Mouse (Mus musculus): ENCODE measurements around the gene Pik3cg. TPM values are rescaled to one million over a fixed set of nuclear protein-coding genes. Genes with fewer than 3 reads are reported as not detected.

Pik3cg gene
- polyA plus RNA-seq, 1 experiment from 2014 or later, result 3.3 TPM

DNA sequence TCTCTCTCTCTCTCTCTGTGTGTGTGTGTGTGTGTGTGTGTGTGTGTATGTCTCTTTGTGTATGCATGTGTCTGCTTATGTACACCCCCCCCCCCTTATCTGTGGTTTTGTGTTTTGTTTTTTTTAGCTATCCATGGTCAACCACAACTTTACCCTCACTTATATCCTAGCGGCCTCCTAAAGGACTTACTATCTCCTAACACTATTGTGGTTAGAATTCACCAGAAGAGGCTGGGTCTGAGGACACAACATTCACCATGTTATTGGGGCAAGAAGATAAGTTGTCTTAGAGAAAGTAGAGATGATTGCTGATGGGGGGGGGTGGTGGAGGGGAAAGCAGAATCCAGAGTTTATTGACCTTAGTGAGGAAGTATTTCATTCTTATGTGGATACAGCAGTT lies 15.2 kb upstream of the Pik3cg start:
- no peaks in the 10 kb centered on the region for H3K4me1 ChIP-seq (replicated peaks)
- no peak overlapping the region for H3K4me3 ChIP-seq (replicated peaks)
- H3K27ac ChIP-seq (replicated peaks), result no peak overlapping the region
- H3K9ac ChIP-seq, result no peak overlapping the region
- WGBS (ENCODE audit: insufficient replicate concordance), result 11% methylated on average over 1 of the region's 1 CpGs
- H3K27me3 ChIP-seq, result peaks cover 10% of the 10 kb centered on the region; the same call in 1 of the 2 replicates
- H3K4me2 ChIP-seq, result no peak overlapping the region
- H3K36me3 ChIP-seq (replicated peaks), result no peaks in the 10 kb centered on the region
- no peaks in the 10 kb centered on the region for H3K9me3 ChIP-seq (replicated peaks)
- no peak for ATAC-seq (ENCODE audit: insufficient read depth)

GRCm38 (mm10) chr12:32222758-32223385 lies 14.4 kb upstream of the Pik3cg start:
- WGBS (ENCODE audit: insufficient replicate concordance), result 64% methylated on average over 7 of the region's 7 CpGs

GRCm38 (mm10) chr12:32220387-32220786 lies 11.9 kb upstream of the Pik3cg start:
- no peaks in the 10 kb centered on the region for H3K9me3 ChIP-seq (replicated peaks)
- H3K4me1 ChIP-seq (replicated peaks), result no peaks in the 10 kb centered on the region
- no peak overlapping the region for H3K9ac ChIP-seq
- H3K27me3 ChIP-seq, result 0 out of 2 replicates have a peak, but pooled peaks cover 5% of the 10 kb centered on the region
- ATAC-seq (ENCODE audit: insufficient read depth), result no peak
- H3K27ac ChIP-seq (replicated peaks), result no peak overlapping the region
- no peak overlapping the region for H3K4me2 ChIP-seq
- H3K36me3 ChIP-seq (replicated peaks), result no peaks in the 10 kb centered on the region
- no peak overlapping the region for H3K4me3 ChIP-seq (replicated peaks)
- 54% methylated on average over 1 of the region's 1 CpGs for WGBS (ENCODE audit: insufficient replicate concordance)

More at GRCm38 (mm10) chr12:32222758-32223385, 14.4 kb upstream of the Pik3cg start:
- no peak overlapping the region for H3K4me2 ChIP-seq
- H3K27ac ChIP-seq (replicated peaks), result no peak overlapping the region
- no peak overlapping the region for H3K9ac ChIP-seq
- ATAC-seq (ENCODE audit: insufficient read depth), result no peak
- no peaks in the 10 kb centered on the region for H3K36me3 ChIP-seq (replicated peaks)
- H3K4me3 ChIP-seq (replicated peaks), result no peak overlapping the region
- peaks cover 10% of the 10 kb centered on the region; the same call in 1 of the 2 replicates for H3K27me3 ChIP-seq
- no peaks in the 10 kb centered on the region for H3K4me1 ChIP-seq (replicated peaks)
- no peaks in the 10 kb centered on the region for H3K9me3 ChIP-seq (replicated peaks)

DNA sequence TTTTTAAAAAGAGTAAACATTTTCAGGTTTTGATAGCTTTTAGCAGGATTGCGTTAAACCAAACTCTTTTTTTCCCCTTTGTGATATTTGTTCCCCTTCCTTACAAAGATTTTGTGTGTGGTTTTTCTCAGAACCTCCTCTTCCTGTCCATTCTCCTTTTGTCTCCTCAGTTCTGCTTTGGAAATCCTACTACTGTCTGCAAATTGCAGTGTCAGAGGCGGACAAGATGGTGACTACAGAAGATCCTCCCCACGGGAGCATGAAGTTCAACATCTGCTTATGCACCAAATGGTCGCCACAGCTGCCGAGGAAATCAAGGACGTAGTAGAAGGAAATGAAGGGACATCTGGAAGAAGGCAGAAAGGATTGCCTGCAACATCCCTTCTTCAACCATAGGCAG lies 6.7 kb upstream of the Pik3cg start:
- H3K27me3 ChIP-seq, result no peaks in the 10 kb centered on the region
- no peaks in the 10 kb centered on the region for H3K36me3 ChIP-seq (replicated peaks)
- ATAC-seq (ENCODE audit: insufficient read depth), result no peak
- no peak overlapping the region for H3K27ac ChIP-seq (replicated peaks)
- no peaks in the 10 kb centered on the region for H3K9me3 ChIP-seq (replicated peaks)
- no peak overlapping the region for H3K9ac ChIP-seq
- H3K4me3 ChIP-seq (replicated peaks), result no peak overlapping the region
- 30% methylated on average over 6 of the region's 6 CpGs for WGBS (ENCODE audit: insufficient replicate concordance)
- H3K4me1 ChIP-seq (replicated peaks), result no peaks in the 10 kb centered on the region
- no peak overlapping the region for H3K4me2 ChIP-seq

DNA sequence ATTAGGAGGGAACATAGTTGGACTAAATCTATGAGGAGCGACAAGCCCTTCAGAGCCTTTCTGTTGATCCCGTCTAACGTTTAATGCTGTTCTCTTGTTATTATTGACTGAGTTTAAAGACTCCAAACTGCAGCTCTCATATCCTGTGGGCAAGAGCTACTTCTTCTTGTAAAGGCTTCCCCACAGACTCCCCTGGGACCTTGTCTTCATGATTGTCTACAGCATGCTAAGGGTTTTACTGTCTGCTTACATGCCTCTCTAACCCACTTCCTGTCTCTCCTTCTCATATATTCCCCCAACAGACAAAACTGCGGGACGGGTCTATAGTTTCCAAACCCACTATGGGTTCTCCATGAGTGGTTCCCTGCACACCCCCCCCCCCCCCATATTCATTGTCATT lies 4.2 kb upstream of the Pik3cg start:
- no peak overlapping the region for H3K4me3 ChIP-seq (replicated peaks)
- no peak overlapping the region for H3K27ac ChIP-seq (replicated peaks)
- H3K9me3 ChIP-seq (replicated peaks), result no peaks in the 10 kb centered on the region
- no peaks in the 10 kb centered on the region for H3K27me3 ChIP-seq
- WGBS (ENCODE audit: insufficient replicate concordance), result 43% methylated on average over 5 of the region's 5 CpGs
- no peaks in the 10 kb centered on the region for H3K36me3 ChIP-seq (replicated peaks)
- H3K9ac ChIP-seq, result no peak overlapping the region
- no peak overlapping the region for H3K4me2 ChIP-seq
- ATAC-seq (ENCODE audit: insufficient read depth), result no peak
- peaks cover 19% of the 10 kb centered on the region for H3K4me1 ChIP-seq (replicated peaks)

DNA sequence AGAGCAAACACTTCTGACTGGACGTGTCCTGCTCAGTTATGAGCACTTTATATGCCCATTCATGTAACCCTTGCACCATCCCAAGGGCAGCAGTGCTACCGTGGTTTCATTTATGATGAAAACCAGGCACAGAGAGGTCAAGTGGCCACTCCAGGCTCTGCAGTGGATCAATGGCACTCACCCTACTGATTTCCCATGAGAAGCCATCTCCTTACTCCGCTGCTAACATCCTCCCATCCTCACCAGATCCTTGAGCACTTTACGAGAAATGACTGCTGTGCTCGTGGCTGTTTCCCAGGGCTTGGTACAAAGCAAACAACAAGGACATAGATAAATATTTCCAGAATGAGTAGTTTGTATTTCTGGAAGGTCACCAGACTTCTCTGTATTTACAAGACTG lies 3.7 kb upstream of the Pik3cg start:
- H3K4me1 ChIP-seq (replicated peaks), result peaks cover 19% of the 10 kb centered on the region
- no peak overlapping the region for H3K9ac ChIP-seq
- H3K9me3 ChIP-seq (replicated peaks), result no peaks in the 10 kb centered on the region
- no peaks in the 10 kb centered on the region for H3K27me3 ChIP-seq
- WGBS (ENCODE audit: insufficient replicate concordance), result 68% methylated on average over 5 of the region's 5 CpGs
- no peak overlapping the region for H3K4me2 ChIP-seq
- H3K27ac ChIP-seq (replicated peaks), result no peak overlapping the region
- ATAC-seq (ENCODE audit: insufficient read depth), result no peak
- no peak overlapping the region for H3K4me3 ChIP-seq (replicated peaks)
- H3K36me3 ChIP-seq (replicated peaks), result no peaks in the 10 kb centered on the region

DNA sequence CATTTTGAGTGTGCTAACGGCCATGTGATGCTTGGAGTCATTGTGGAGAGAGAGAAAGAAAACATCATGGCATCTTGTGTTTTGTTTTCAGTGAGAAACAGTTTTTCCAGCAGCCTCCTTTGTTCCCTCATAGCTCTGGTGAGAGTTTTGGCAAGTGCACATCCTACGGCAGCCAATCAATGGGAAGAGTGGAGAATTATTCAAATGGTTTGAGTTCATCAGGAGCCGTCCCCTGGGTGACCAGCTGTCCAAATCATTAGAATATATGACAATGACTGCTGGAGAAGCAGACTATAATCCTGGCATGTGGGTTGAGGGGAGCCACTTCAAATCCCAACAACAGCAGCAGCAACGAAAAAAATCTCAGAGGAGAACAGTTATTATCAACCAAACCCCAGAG lies 2.8 kb upstream of the Pik3cg start:
- H3K27me3 ChIP-seq, result no peaks in the 10 kb centered on the region
- H3K36me3 ChIP-seq (replicated peaks), result no peaks in the 10 kb centered on the region
- no peaks in the 10 kb centered on the region for H3K9me3 ChIP-seq (replicated peaks)
- H3K9ac ChIP-seq, result no peak overlapping the region
- no peak overlapping the region for H3K4me2 ChIP-seq
- H3K4me1 ChIP-seq (replicated peaks), result peaks cover 24% of the 10 kb centered on the region
- no peak for ATAC-seq (ENCODE audit: insufficient read depth)
- no peak overlapping the region for H3K27ac ChIP-seq (replicated peaks)
- WGBS (ENCODE audit: insufficient replicate concordance), result 69% methylated on average over 4 of the region's 4 CpGs
- no peak overlapping the region for H3K4me3 ChIP-seq (replicated peaks)

DNA sequence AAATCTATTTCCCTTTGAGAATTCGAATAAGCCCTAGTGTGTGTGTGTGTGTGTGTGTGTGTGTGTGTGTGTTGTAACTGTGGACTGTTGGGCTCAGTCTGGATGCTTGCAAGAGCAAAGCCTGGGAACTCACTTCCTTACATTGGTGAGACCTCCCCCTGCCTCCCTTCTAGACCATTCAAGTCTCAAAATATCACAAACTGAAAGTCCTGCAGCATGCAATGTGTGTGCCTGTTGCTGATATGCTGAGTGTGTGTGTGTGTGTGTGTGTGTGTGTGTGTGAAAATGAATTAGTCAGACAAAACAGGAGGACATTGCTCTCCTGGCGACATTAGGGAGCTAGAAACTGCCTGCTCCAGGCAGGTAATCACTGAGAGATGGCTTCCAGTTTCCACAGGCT lies 492 bp upstream of the Pik3cg start:
- Histone ChIP-seq H3K36me3 (replicated peaks) (peaks cover 11% of the 10 kb centered on the region), H3K27me3 (no peaks in the 10 kb centered on the region), H3K4me2 (peak overlapping the region; percentile 78), H3K27ac (replicated peaks) (peak overlapping the region; percentile 76), H3K4me3 (replicated peaks) (peak overlapping the region; percentile 62), H3K4me1 (replicated peaks) (peaks cover 24% of the 10 kb centered on the region), H3K9ac (peak overlapping the region; percentile 55; the same call in 1 of the 2 replicates), H3K9me3 (replicated peaks) (no peaks in the 10 kb centered on the region)
- peak; percentile 57; the same call in 1 of the 2 replicates for ATAC-seq (ENCODE audit: insufficient read depth)
- 9% methylated on average over 2 of the region's 2 CpGs for WGBS (ENCODE audit: insufficient replicate concordance)

DNA sequence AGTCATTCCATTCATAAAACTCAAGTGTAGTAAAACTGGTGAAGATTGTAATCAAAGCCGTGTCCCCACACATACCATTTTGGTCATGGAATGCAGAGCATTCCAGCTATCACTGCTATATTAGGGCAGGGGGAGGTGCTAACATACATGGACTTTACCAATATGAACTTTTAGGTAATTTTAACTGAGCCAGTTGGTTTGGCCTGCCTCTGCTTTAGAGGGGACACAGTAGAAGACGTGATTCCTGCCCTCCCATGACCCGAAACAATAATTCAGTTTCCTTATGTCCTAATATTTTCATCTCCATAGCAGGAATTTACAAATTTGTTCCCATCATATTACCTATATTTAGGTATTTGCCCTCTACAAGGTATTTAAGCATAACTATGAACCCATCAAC lies 1.3 kb downstream of the Pik3cg start:
- Histone ChIP-seq H3K4me1 (replicated peaks) (peaks cover 24% of the 10 kb centered on the region), H3K27me3 (no peaks in the 10 kb centered on the region), H3K4me3 (replicated peaks) (peak overlapping the region; percentile 12; the same call in 1 of the 2 replicates), H3K9ac (no peak overlapping the region), H3K4me2 (peak overlapping the region; percentile 21), H3K27ac (replicated peaks) (no peak overlapping the region), H3K36me3 (replicated peaks) (peaks cover 11% of the 10 kb centered on the region), H3K9me3 (replicated peaks) (no peaks in the 10 kb centered on the region)
- 42% methylated on average over 3 of the region's 3 CpGs for WGBS (ENCODE audit: insufficient replicate concordance)
- ATAC-seq (ENCODE audit: insufficient read depth), result no peak

- Histone ChIP-seq H3K27me3 (no peaks in the 10 kb centered on the region), H3K36me3 (replicated peaks) (peaks cover 11% of the 10 kb centered on the region), H3K27ac (replicated peaks) (no peak overlapping the region), H3K9me3 (replicated peaks) (no peaks in the 10 kb centered on the region), H3K9ac (no peak overlapping the region), H3K4me1 (replicated peaks) (peaks cover 16% of the 10 kb centered on the region), H3K4me3 (replicated peaks) (no peak overlapping the region), H3K4me2 (no peak overlapping the region)
- 76% methylated on average over 8 of the region's 8 CpGs for WGBS (ENCODE audit: insufficient replicate concordance)
- ATAC-seq (ENCODE audit: insufficient read depth), result no peak
Measured at GRCm38 (mm10) chr12:32203695-32204094, 4.8 kb downstream of the Pik3cg start.

DNA sequence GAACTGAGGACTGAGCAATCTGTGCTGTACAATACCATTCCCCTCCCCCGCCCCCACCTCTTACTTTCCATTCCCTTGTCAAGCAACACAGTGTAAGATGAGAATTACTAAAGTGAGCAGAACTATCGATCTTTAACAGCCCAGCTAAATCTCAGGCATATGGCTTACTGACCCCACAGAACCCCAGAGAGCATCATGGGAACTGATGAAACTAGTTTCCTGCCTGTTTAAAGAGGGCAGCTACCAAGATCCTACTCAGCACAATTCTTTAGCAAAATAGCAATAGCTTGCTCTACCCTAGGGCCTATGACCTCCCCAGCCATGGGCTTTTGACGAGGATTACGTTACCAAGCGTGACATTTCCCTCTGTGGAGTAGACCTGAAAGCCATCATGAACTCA lies 5.9 kb downstream of the Pik3cg start:
- Histone ChIP-seq H3K9ac (no peak overlapping the region), H3K9me3 (replicated peaks) (no peaks in the 10 kb centered on the region), H3K4me2 (no peak overlapping the region), H3K27ac (replicated peaks) (no peak overlapping the region), H3K4me3 (replicated peaks) (no peak overlapping the region), H3K27me3 (no peaks in the 10 kb centered on the region), H3K4me1 (replicated peaks) (peaks cover 10% of the 10 kb centered on the region), H3K36me3 (replicated peaks) (peaks cover 11% of the 10 kb centered on the region)
- 75% methylated on average over 5 of the region's 5 CpGs for WGBS (ENCODE audit: insufficient replicate concordance)
- no peak for ATAC-seq (ENCODE audit: insufficient read depth)

DNA sequence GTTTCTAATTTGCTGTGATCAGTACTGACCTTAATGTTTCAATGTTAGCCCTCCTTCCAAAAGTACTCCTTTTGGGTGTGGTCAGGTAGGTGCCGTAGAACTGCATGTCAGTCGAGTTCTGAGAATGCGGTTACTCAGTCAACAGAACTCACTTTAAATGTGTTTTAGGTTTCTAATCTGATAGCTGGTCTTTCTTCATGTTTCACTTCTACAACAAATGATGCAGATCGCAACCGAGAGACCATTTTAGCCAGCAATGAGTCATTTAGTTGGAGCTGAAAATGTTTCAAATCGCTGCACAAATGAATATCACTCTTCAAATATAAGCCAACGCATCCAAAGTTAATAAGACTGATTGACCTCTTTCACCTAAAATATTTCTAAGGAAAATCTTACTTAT lies 6.5 kb downstream of the Pik3cg start:
- no peak for ATAC-seq (ENCODE audit: insufficient read depth)
- Histone ChIP-seq H3K9me3 (replicated peaks) (no peaks in the 10 kb centered on the region), H3K4me2 (no peak overlapping the region), H3K36me3 (replicated peaks) (peaks cover 11% of the 10 kb centered on the region), H3K9ac (no peak overlapping the region), H3K27ac (replicated peaks) (no peak overlapping the region), H3K27me3 (no peaks in the 10 kb centered on the region), H3K4me3 (replicated peaks) (no peak overlapping the region), H3K4me1 (replicated peaks) (peaks cover 8% of the 10 kb centered on the region)
- 82% methylated on average over 7 of the region's 7 CpGs for WGBS (ENCODE audit: insufficient replicate concordance)

All from liver, embryonic 15.5 days (tissue).